Mouse (Mus musculus) heart, embryonic 16.5 days (tissue): ENCODE data around the gene Card6. TPM values are rescaled to one million over a fixed set of nuclear protein-coding genes. Genes with fewer than 3 reads are reported as not detected.
"Not testable (repeated sequence)": the region's sequence is repeated elsewhere in the genome, so short reads cannot be mapped to it uniquely, and the experiment has no call there.

Experiments used
- ATAC-seq: fragments of 200-750 bp; cut with Nextera tagmentation; replicated peaks from 2 replicates; pipeline ENCODE4 v1.8.0; 2017; ENCODE audit warnings: moderate number of reproducible peaks; ENCODE audit not compliant: insufficient read depth, low FRiP score; ENCODE audit errors: extremely low read depth
- H3K27ac ChIP-seq: fragments of 300-500 bp; sonication (generic); 2 replicates; pipeline ENCODE4 v1.5.1; 2014; ENCODE audit warnings: mild to moderate bottlenecking, low read length, control low read depth, moderate library complexity
- H3K27me3 ChIP-seq: fragments of 300-500 bp; sonication (generic); 2 replicates; pipeline ENCODE4 v1.6.1; 2014; ENCODE audit warnings: low read length, mixed read lengths; ENCODE audit not compliant: control insufficient read depth, insufficient read depth
- H3K36me3 ChIP-seq: fragments of 300-500 bp; sonication (generic); 2 replicates; pipeline ENCODE4 v1.6.1; 2014; ENCODE audit not compliant: control insufficient read depth, insufficient read depth
- H3K4me1 ChIP-seq: fragments of 300-500 bp; sonication (generic); 2 replicates; pipeline ENCODE4 v1.6.1; 2014; ENCODE audit warnings: low read length, mixed read lengths; ENCODE audit not compliant: control insufficient read depth, insufficient read depth
- H3K4me2 ChIP-seq: fragments of 300-500 bp; sonication (generic); 2 replicates; pipeline ENCODE4 v1.6.1; 2014; ENCODE audit warnings: low read depth, mild to moderate bottlenecking, control low read depth, low read length
- H3K4me3 ChIP-seq: fragments of 300-500 bp; sonication (generic); 2 replicates; pipeline ENCODE4 v1.5.1; 2014; ENCODE audit warnings: mild to moderate bottlenecking, control low read depth, low read length
- H3K9ac ChIP-seq: fragments of 300-500 bp; sonication (generic); 2 replicates; pipeline ENCODE4 v1.6.1; 2014; ENCODE audit warnings: low read length, control low read depth
- H3K9me3 ChIP-seq: fragments of 300-500 bp; sonication (generic); replicated peaks from 2 replicates; pipeline ENCODE4 v1.6.1; 2016; ENCODE audit warnings: low read length; ENCODE audit not compliant: control insufficient read depth
- WGBS: fragments of 180-500 bp; shearing (Covaris S2); extraction: QIAGEN DNeasy Blood & Tissue Kit; methylation state at CpG from one replicate; pipeline ENCODE4 v1.1.7; 2014; 5-methylcytosine and 5-hydroxymethylcytosine counted together
- polyA plus RNA-seq: library from polyadenylated mRNA; unstranded; fragments of >200 nt; fragmentation: Nextera tagmentation; extraction: Ambion mirVana; gene quantifications from 2 replicates; pipeline ENCODE4 v1.2.1, GENCODE M21; 2015

Card6 gene
- polyA plus RNA-seq, 1 experiment from 2014 or later = 1.9 TPM

- no peak for ATAC-seq
- 58% methylated on average over 8 of the region's 8 CpGs for WGBS
Observed at GRCm38 (mm10) chr15:5134945-5135483, 26.7 kb upstream of the Card6 start.

GRCm38 (mm10) chr15:5134179-5134578 is 25.8 kb upstream of the Card6 start:
- no peak overlapping the region for H3K27ac ChIP-seq
- no peak for ATAC-seq
- H3K9me3 ChIP-seq = no peaks in the 10 kb centered on the region
- H3K4me1 ChIP-seq = peaks cover 7% of the 10 kb centered on the region
- no peak overlapping the region for H3K4me3 ChIP-seq
- H3K9ac ChIP-seq = no peak overlapping the region
- no peak overlapping the region for H3K4me2 ChIP-seq
- WGBS = 85% methylated on average over 3 of the region's 3 CpGs
- no peaks in the 10 kb centered on the region for H3K36me3 ChIP-seq
- H3K27me3 ChIP-seq = no peaks in the 10 kb centered on the region

More at GRCm38 (mm10) chr15:5134945-5135483, 26.7 kb upstream of the Card6 start:
- Histone ChIP-seq H3K4me1 (peaks cover 7% of the 10 kb centered on the region), H3K4me2 (no peak overlapping the region), H3K27ac (no peak overlapping the region), H3K36me3 (no peaks in the 10 kb centered on the region), H3K27me3 (no peaks in the 10 kb centered on the region), H3K9me3 (no peaks in the 10 kb centered on the region), H3K9ac (no peak overlapping the region), H3K4me3 (no peak overlapping the region)

- Histone ChIP-seq H3K9ac (no peak overlapping the region), H3K27ac (no peak overlapping the region), H3K9me3 (no peaks in the 10 kb centered on the region), H3K36me3 (no peaks in the 10 kb centered on the region), H3K4me2 (no peak overlapping the region), H3K27me3 (no peaks in the 10 kb centered on the region), H3K4me1 (peaks cover 5% of the 10 kb centered on the region), H3K4me3 (no peak overlapping the region)
- ATAC-seq = no peak
- 78% methylated on average over 3 of the region's 3 CpGs for whole genome bisulfite sequencing
Observed at GRCm38 (mm10) chr15:5133301-5133700, 25.0 kb upstream of the Card6 start.

DNA sequence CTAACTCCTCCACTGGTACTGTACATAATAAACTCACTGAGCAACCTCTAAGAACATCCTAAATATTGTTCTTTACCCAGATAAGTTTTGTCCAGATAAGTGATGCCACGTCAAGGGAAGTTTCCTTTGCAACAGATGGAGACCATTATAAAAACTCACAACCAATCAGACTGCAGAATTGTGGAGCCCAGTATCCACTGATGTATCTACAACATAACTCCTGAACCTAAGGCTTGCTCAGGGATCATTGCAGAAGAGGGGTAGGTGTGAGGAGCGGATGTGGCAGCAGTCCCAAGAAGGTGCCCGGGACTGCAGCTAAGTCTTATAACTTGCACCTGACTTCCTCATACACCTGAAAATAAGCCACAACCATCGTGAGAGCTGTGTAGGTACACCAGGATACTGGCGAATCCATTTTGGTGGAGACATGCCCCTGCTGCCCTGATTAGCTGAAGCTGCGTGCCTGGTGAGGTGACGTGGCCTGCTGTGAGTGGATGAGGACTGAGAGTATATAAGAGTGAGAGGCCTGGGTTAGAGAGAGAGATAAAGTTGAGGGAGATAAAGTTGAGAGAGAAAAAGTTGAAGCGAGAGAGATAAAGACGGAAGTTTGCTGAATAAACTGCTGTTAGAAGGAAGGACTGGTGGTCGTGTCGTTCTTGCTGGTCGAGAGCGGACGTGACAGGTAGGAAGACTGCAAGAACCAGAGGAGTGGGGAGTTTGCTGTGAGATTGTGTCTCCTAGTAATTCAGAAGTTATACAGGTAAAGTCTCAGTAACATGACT is 22.7 kb upstream of the Card6 start:
- not testable (repeated sequence) for H3K4me1 ChIP-seq, H3K36me3 ChIP-seq, H3K27me3 ChIP-seq, H3K9ac ChIP-seq, ATAC-seq, H3K9me3 ChIP-seq, H3K27ac ChIP-seq, H3K4me3 ChIP-seq, H3K4me2 ChIP-seq
- WGBS = 59% methylated on average over 14 of the region's 14 CpGs

- Histone ChIP-seq H3K27me3 (no peaks in the 10 kb centered on the region), H3K9ac (no peak overlapping the region), H3K36me3 (peaks cover 3% of the 10 kb centered on the region; the same call in 1 of the 2 replicates), H3K9me3 (no peaks in the 10 kb centered on the region), H3K4me3 (no peak overlapping the region), H3K27ac (no peak overlapping the region), H3K4me1 (no peaks in the 10 kb centered on the region), H3K4me2 (no peak overlapping the region)
- no peak for ATAC-seq
- 83% methylated on average over 12 of the region's 12 CpGs for WGBS
Observed at GRCm38 (mm10) chr15:5129111-5129805, 20.9 kb upstream of the Card6 start.

DNA sequence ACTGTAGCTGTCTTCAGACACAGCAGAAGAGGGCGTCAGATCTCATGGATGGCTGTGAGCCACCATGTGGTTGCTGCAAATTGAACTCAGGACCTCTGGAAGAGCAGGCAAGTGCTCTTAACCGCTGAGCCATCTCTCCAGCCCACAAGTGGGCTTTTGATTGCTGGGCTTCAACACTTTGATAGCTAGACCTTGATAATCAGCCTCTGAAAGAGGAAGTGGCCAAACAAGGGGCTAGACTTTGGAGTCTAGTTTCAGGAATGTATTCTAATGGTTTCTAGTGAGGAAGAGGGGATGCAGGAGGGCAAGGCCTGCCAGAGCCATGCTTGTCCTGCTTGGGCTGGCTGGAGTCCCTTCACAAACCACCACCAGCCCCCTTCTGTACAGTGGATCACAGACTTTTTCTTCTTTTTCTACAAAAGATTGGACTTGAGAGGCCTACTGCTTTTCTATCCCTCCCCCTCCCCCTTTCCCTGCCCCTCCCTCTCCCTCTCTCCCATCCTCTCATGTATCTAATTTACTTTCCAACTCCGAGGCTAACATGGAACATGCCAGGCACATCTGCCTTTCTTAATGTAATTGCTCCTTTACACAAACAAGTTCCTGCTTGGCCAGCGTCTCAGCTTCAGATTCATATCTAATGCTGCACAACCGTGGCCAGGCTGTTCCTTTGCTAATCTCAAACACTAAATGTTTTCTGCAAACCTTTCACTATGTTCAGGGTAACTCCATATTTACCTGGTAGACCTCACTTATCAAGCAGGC is 20.0 kb upstream of the Card6 start:
- Histone ChIP-seq H3K27me3 (no peaks in the 10 kb centered on the region), H3K27ac (no peak overlapping the region), H3K9me3 (no peaks in the 10 kb centered on the region), H3K36me3 (peaks cover 5% of the 10 kb centered on the region; the same call in 1 of the 2 replicates), H3K4me3 (no peak overlapping the region), H3K4me2 (no peak overlapping the region), H3K4me1 (no peaks in the 10 kb centered on the region), H3K9ac (no peak overlapping the region)
- no peak for ATAC-seq
- 51% methylated on average over 5 of the region's 5 CpGs for WGBS

GRCm38 (mm10) chr15:5127487-5127886 is 19.1 kb upstream of the Card6 start:
- WGBS = 75% methylated on average over 2 of the region's 2 CpGs
- H3K9ac ChIP-seq = no peak overlapping the region
- no peak for ATAC-seq
- H3K4me1 ChIP-seq = no peaks in the 10 kb centered on the region
- H3K27me3 ChIP-seq = no peaks in the 10 kb centered on the region
- H3K27ac ChIP-seq = no peak overlapping the region
- H3K36me3 ChIP-seq = peaks cover 5% of the 10 kb centered on the region; the same call in 1 of the 2 replicates
- H3K4me2 ChIP-seq = no peak overlapping the region
- H3K4me3 ChIP-seq = no peak overlapping the region
- no peaks in the 10 kb centered on the region for H3K9me3 ChIP-seq

DNA sequence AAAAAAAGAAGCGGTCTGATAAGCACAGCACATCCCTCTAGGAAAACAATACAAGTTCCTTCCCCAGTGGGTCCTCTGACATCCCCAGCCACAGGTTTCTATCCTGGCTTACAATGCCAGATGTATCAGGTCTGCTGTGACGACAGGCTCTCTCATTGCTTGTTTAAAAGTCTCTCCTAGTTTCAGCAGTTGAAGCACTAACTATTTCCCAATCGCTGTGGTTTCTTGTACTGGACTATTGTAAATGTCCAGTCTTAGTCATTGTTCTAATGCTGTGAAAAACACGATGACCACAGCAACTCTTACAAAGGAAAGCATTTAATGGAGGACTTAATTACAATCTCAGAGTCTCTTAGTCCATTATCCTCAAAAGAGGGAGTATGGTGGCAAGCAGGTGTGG is 18.1 kb upstream of the Card6 start:
- H3K4me3 ChIP-seq = no peak overlapping the region
- no peaks in the 10 kb centered on the region for H3K9me3 ChIP-seq
- H3K9ac ChIP-seq = no peak overlapping the region
- no peaks in the 10 kb centered on the region for H3K4me1 ChIP-seq
- no peak for ATAC-seq
- H3K36me3 ChIP-seq = peaks cover 9% of the 10 kb centered on the region
- H3K4me2 ChIP-seq = no peak overlapping the region
- H3K27me3 ChIP-seq = no peaks in the 10 kb centered on the region
- no peak overlapping the region for H3K27ac ChIP-seq
- WGBS = 73% methylated on average over 4 of the region's 4 CpGs
